In the genomic region with DNA sequence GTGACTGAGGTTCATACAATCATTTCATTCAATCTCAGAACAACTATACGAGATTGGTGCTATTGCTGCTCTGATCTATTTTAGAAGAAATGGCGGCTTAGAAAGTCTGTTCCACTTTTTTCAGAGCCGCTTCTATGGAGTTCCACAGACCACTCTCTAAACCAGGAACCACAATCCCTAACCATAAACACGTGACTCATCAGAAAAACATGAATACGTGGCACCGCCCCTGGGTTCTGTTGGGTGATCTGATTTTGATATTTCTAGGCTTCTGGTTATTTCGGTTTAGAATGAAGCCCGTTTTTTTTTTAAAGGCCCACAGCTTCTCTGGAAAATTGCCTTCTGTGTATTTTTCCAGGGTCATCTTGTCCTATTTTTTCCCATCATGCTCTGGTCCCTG, we compare ENCODE assay signal across 14 mouse cellular contexts.
"Had no signal": no experiment of that assay in that cellular context is flagged by ENCODE, and none has a peak within 500 bp of the region (broad histone marks: within the 10 kb centered on the region; RNA-seq: fewer than 3 reads in every experiment).

No protein-coding gene starts in this region.

- H3K9ac ChIP-seq: lung, embryonic 14.5 days; neural tube, embryonic 12.5 days; stomach, embryonic 15.5 days had no signal

- H3K4me2 ChIP-seq: lung, embryonic 14.5 days; neural tube, embryonic 12.5 days; stomach, embryonic 15.5 days had no signal

- DNase-seq: lung, adult 18-20 months; lung, embryonic 14.5 days; lung, postnatal 10 days; lung, postnatal 4 days; midbrain, embryonic 14.5 days; right cerebral cortex, postnatal 14 days; thymus, adult 2 months; thymus, postnatal 25 days; thymus, postnatal 4 days had no signal

- H3K27me3 ChIP-seq: neural tube, embryonic 12.5 days; stomach, embryonic 15.5 days had no signal

- H3K9me3 ChIP-seq: midbrain, embryonic 10.5 days; neural tube, embryonic 12.5 days; stomach, embryonic 15.5 days had no signal

- H3K4me3 ChIP-seq: midbrain, embryonic 10.5 days; neural tube, embryonic 12.5 days; stomach, embryonic 15.5 days had no signal

- ATAC-seq: midbrain, embryonic 16.5 days had no signal

- H3K36me3 ChIP-seq: midbrain, embryonic 10.5 days; neural tube, embryonic 12.5 days; stomach, embryonic 15.5 days had no signal

- H3K4me1 ChIP-seq: neural tube, embryonic 12.5 days; stomach, embryonic 15.5 days had no signal

- H3K27ac ChIP-seq: midbrain, embryonic 10.5 days; neural tube, embryonic 12.5 days; stomach, embryonic 15.5 days; stomach, postnatal 0 days had no signal
